In the genomic region with DNA sequence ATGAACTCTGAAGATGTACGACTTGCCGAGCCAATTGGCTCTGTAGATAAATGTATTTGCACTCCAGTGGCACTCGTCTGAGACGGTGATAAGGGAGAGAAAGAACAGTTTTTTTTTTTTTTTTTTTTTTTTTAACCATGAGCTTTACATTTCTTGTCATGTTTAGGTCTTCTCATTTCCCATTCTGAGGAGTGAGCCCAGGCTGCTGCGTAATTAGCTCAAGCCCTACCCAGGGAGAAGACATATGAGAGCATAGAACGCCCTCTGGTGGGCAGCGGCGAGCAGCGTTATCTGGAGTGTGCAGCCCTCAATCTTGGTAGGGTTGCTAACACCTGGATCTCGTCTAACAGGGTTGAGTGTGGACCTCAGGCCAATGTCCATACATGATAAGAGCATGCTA, we compare ENCODE assay signal across 8 mouse cellular contexts. TPM values are rescaled to one million over a fixed set of nuclear protein-coding genes. Genes with fewer than 3 reads are reported as not detected.
DNase-seq lines count a peak whose midpoint lies in the region; ATAC-seq and TF ChIP-seq lines count a peak whose summit lies in the region.

No protein-coding gene starts in this region.

- H3K27ac ChIP-seq in hindbrain, embryonic 14.5 days = no peak overlapping the region
- H3K27ac ChIP-seq in left cerebral cortex, adult 2 months = no peak overlapping the region

- TF ChIP-seq CTCF in left cerebral cortex, adult 2 months (IDR thresholded peaks at IDR 0.05) = peak; percentile 69

- no peaks in the 10 kb centered on the region for H3K27me3 ChIP-seq in hindbrain, embryonic 14.5 days (ENCODE audit: control insufficient read depth, insufficient read depth, low read length)

- H3K9ac ChIP-seq in hindbrain, embryonic 14.5 days = no peak overlapping the region

- DNase-seq in ZHBTc4 (ENCODE audit: low read depth, low spot score) (peak; percentile 83), MN1 (ENCODE audit: low spot score) (no peak)
- peak; percentile 32 for DNase-seq in cerebellum, adult 8-10 months
- peak; percentile 61 for DNase-seq in hindbrain, embryonic 14.5 days (ENCODE audit: low spot score)
- peak; percentile 52 to 73 for DNase-seq in left cerebral cortex, adult 2 months (ENCODE audit: extremely low spot score in 1 of 2, low spot score in 2 of 2)
- peak; percentile 25 for DNase-seq in spleen, adult 12 weeks (ENCODE audit: low spot score)

- no peak overlapping the region for H3K4me2 ChIP-seq in hindbrain, embryonic 14.5 days (replicated peaks)

- no peaks in the 10 kb centered on the region for H3K4me1 ChIP-seq in hindbrain, embryonic 14.5 days (replicated peaks; ENCODE audit: control insufficient read depth, insufficient read depth, low read length)

- intact Hi-C loops in left cerebral cortex, adult 2 months (cut with DNase I) = loop anchor here (1.0 to 5.0 kb wide), 4 partner anchors 51 to 356 kb away; no protein-coding TSS in a partner anchor

- 32% methylated on average over 10 of the region's 10 CpGs for WGBS in hindbrain, embryonic 14.5 days

- no peaks in the 10 kb centered on the region for H3K9me3 ChIP-seq in hindbrain, embryonic 14.5 days (ENCODE audit: control insufficient read depth, low read length)

- peak; percentile 87 for ATAC-seq in frontal cortex, adult (ENCODE audit: low TSS enrichment)
- ATAC-seq in hindbrain, embryonic 14.5 days (ENCODE audit: low FRiP score) = peak; percentile 81
- peak; percentile 99 for ATAC-seq in megakaryocyte progenitor cell, adult 5-6 weeks (replicated peaks; ENCODE audit: poor library complexity)

- H3K36me3 ChIP-seq in hindbrain, embryonic 14.5 days (replicated peaks; ENCODE audit: control insufficient read depth, insufficient read depth) = no peaks in the 10 kb centered on the region

- no peak overlapping the region for H3K4me3 ChIP-seq in hindbrain, embryonic 14.5 days (replicated peaks; ENCODE audit: low read length)
- H3K4me3 ChIP-seq in left cerebral cortex, adult 2 months = no peak overlapping the region

RNA-seq across cellular contexts. Expression of a gene that starts 57.5 kb away (rescaled TPM):
- polyA plus RNA-seq in hindbrain, embryonic 14.5 days (2014; fragmentation: Nextera tagmentation; extraction: Ambion mirVana) = not detected in 2 replicates
- total RNA-seq in left cerebral cortex, adult 2 months (2021) = under 1 TPM; 0.11 to 0.12 TPM
- total RNA-seq in megakaryocyte progenitor cell, adult 5-6 weeks (2015) = 6.8 and 7.8 TPM in 2 replicates
- 1.1 and 3.2 TPM in 2 replicates for total RNA-seq in megakaryocyte progenitor cell, adult 5-6 weeks (2017)
